Mouse (Mus musculus) hindbrain, embryonic 16.5 days (tissue): ENCODE results near the gene Daam1. TPM values are rescaled to one million over a fixed set of nuclear protein-coding genes. Genes with fewer than 3 reads are reported as not detected.

ENCODE experiments used
- polyA plus RNA-seq: library from polyadenylated mRNA; unstranded; fragments of >200 nt; fragmentation: Nextera tagmentation; extraction: Ambion mirVana; gene quantifications from 2 replicates; pipeline ENCODE4 v1.2.1, GENCODE M21; 2015

Daam1 gene
- polyA plus RNA-seq, 1 experiment from 2014 or later: 26.6 TPM

Other genes starting within 250 kb of the Daam1 start
- 6.9 and 7.8 TPM in 2 replicates for gene Gpr135, start 240.0 kb downstream of the Daam1 start, polyA plus RNA-seq